Mouse (Mus musculus) stomach, postnatal 0 days (tissue): ENCODE data around the gene Epdr1. TPM values are rescaled to one million over a fixed set of nuclear protein-coding genes. Genes with fewer than 3 reads are reported as not detected.

Experiments used
- ATAC-seq: fragments of 200-750 bp; cut with Nextera tagmentation; 2 replicates; pipeline ENCODE4 v1.8.0; 2017; ENCODE audit not compliant: low FRiP score, low TSS enrichment
- DNase-seq: peaks from one replicate; pipeline ENCODE4 v3.0.0-alpha.2; 2016; ENCODE audit warnings: low spot score
- H3K27ac ChIP-seq: fragments of 300-500 bp; sonication (generic); replicated peaks from 2 replicates; pipeline ENCODE4 v1.5.1; 2014; ENCODE audit warnings: mild to moderate bottlenecking, control low read depth
- H3K27me3 ChIP-seq: fragments of 300-500 bp; sonication (generic); 2 replicates; pipeline ENCODE4 v1.6.1; 2014; ENCODE audit warnings: low read length; ENCODE audit not compliant: control insufficient read depth, insufficient read depth
- H3K36me3 ChIP-seq: fragments of 300-500 bp; sonication (generic); 2 replicates; pipeline ENCODE4 v1.6.1; 2014; ENCODE audit warnings: low read length, mixed read lengths; ENCODE audit not compliant: control insufficient read depth, insufficient read depth
- H3K4me1 ChIP-seq: fragments of 300-500 bp; sonication (generic); replicated peaks from 2 replicates; pipeline ENCODE4 v1.6.1; 2014; ENCODE audit warnings: antibody characterized with exemption; ENCODE audit not compliant: control insufficient read depth, insufficient read depth
- H3K4me2 ChIP-seq: fragments of 300-500 bp; sonication (generic); replicated peaks from 2 replicates; pipeline ENCODE4 v1.6.1; 2014; ENCODE audit warnings: low read depth, mild to moderate bottlenecking, control low read depth, moderate library complexity
- H3K4me3 ChIP-seq: fragments of 300-500 bp; sonication (generic); 2 replicates; pipeline ENCODE4 v1.5.1; 2014; ENCODE audit warnings: low read depth, low read length, control low read depth
- H3K9ac ChIP-seq: fragments of 300-500 bp; sonication (generic); 2 replicates; pipeline ENCODE4 v1.6.1; 2014; ENCODE audit warnings: mild to moderate bottlenecking, low read length, control low read depth, mixed read lengths
- H3K9me3 ChIP-seq: fragments of 300-500 bp; sonication (generic); 2 replicates; pipeline ENCODE4 v1.6.1; 2016; ENCODE audit warnings: low read length; ENCODE audit not compliant: control insufficient read depth
- CTCF ChIP-seq: IDR thresholded peaks from 2 replicates; pipeline ENCODE4 v1.5.1; 2016; ENCODE audit warnings: antibody characterized with exemption, low read depth, mild to moderate bottlenecking, moderate library complexity
- EP300 ChIP-seq: optimal IDR thresholded peaks from 2 replicates; pipeline ENCODE3; 2016; ENCODE audit warnings: antibody characterized with exemption
- WGBS: fragments of 180-500 bp; shearing (Covaris S2); extraction: QIAGEN DNeasy Blood & Tissue Kit; methylation state at CpG from one replicate; pipeline ENCODE4 v1.1.7; 2014; 5-methylcytosine and 5-hydroxymethylcytosine counted together
- polyA plus RNA-seq: library from polyadenylated mRNA; unstranded; fragments of >200 nt; fragmentation: Nextera tagmentation; extraction: Ambion mirVana; gene quantifications from 2 replicates; pipeline ENCODE4 v1.2.1, GENCODE M21; 2015

Epdr1 gene
- polyA plus RNA-seq, 1 experiment from 2014 or later: 13.6 TPM

GRCm38 (mm10) chr13:19614311-19614710, 5.4 kb downstream of the Epdr1 start:
- no peaks in the 10 kb centered on the region for H3K9me3 ChIP-seq

GRCm38 (mm10) chr13:19613426-19613825, 6.3 kb downstream of the Epdr1 start:
- Histone ChIP-seq H3K36me3 (no peaks in the 10 kb centered on the region), H3K27ac (no peak overlapping the region), H3K4me2 (no peak overlapping the region), H3K4me1 (no peaks in the 10 kb centered on the region), H3K9ac (no peak overlapping the region), H3K9me3 (no peaks in the 10 kb centered on the region), H3K27me3 (no peaks in the 10 kb centered on the region), H3K4me3 (no peak overlapping the region)
- DNase-seq: no peak
- 73% methylated on average over 1 of the region's 1 CpGs for WGBS
- ATAC-seq: no peak
- TF ChIP-seq CTCF (no peak), EP300 (no peak)

More at GRCm38 (mm10) chr13:19614311-19614710, 5.4 kb downstream of the Epdr1 start:
- H3K9ac ChIP-seq: no peak overlapping the region
- no peak for TF ChIP-seq EP300
- no peak for TF ChIP-seq CTCF
- no peak for DNase-seq
- 75% methylated on average over 1 of the region's 1 CpGs for whole genome bisulfite sequencing
- H3K4me3 ChIP-seq: no peak overlapping the region
- no peaks in the 10 kb centered on the region for H3K36me3 ChIP-seq
- ATAC-seq: no peak
- H3K4me2 ChIP-seq: no peak overlapping the region
- H3K4me1 ChIP-seq: no peaks in the 10 kb centered on the region
- no peak overlapping the region for H3K27ac ChIP-seq
- H3K27me3 ChIP-seq: no peaks in the 10 kb centered on the region

DNA sequence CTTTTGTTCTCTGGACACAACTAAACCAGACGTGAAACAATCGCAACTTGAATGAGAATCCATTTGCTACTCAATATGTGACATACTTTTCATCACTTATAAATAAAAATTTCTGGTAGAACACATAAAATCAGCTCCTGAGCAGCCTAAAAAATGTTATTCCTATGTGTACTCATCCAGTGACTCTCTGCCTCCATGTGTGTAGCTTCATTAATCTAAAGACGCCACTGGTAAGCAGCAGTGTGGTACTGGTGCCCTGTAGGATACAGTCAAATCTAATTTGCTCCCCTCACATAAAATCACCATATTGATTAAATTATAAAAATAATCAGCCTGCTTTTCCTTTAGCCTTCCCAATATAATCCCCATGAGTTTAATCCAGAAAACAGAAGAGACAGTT, 6.8 kb downstream of the Epdr1 start:
- Histone ChIP-seq H3K4me2 (no peak overlapping the region), H3K9me3 (no peaks in the 10 kb centered on the region), H3K9ac (no peak overlapping the region), H3K4me1 (no peaks in the 10 kb centered on the region), H3K4me3 (no peak overlapping the region), H3K36me3 (no peaks in the 10 kb centered on the region), H3K27ac (no peak overlapping the region), H3K27me3 (no peaks in the 10 kb centered on the region)
- ATAC-seq: no peak
- TF ChIP-seq EP300 (no peak), CTCF (no peak)
- 79% methylated on average over 3 of the region's 3 CpGs for WGBS
- DNase-seq: no peak

DNA sequence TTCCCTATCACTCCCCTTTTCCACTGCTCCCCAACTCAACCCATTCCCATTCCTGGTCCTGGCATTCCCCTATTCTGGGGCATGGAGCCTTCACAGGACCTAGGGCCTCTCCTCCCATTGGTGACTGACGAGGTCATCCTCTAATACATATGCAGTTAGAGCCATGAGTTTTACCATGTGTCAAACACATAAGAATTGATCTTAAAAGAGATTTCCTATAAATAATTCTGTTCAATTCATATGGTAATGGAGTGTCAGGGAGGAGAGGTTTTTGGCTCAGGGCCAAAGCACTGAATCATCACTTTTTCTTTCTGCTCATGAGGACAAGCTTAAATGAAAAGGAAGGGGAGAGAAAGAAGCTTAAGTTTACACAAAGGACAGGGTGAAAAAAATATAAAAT, 7.4 kb downstream of the Epdr1 start:
- Histone ChIP-seq H3K4me3 (no peak overlapping the region), H3K4me2 (no peak overlapping the region), H3K9me3 (no peaks in the 10 kb centered on the region), H3K27me3 (no peaks in the 10 kb centered on the region), H3K9ac (no peak overlapping the region), H3K4me1 (no peaks in the 10 kb centered on the region), H3K36me3 (no peaks in the 10 kb centered on the region), H3K27ac (no peak overlapping the region)
- WGBS: 76% methylated on average over 1 of the region's 1 CpGs
- ATAC-seq (no peak), DNase-seq (no peak)
- TF ChIP-seq EP300 (no peak), CTCF (no peak)

DNA sequence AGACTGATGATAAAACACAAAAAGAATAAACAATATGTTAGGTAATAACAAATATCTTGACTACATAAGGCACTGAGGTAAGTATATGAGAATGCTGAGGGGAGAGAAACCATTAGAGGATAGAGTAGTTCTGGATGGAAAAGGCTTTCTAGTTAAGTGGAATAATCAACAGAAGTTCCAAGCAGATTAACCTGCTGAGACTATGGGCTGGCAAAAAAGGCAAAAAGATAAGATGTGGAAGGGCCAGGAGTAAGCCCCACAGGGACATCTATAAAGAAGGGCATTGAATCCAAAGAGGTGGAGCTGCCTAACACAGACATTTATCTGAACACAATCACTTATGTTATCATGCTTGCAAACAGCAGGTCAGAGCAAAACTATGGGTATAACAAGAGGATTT, 11.6 kb downstream of the Epdr1 start:
- Histone ChIP-seq H3K9ac (no peak overlapping the region), H3K4me1 (no peaks in the 10 kb centered on the region), H3K27me3 (no peaks in the 10 kb centered on the region), H3K27ac (no peak overlapping the region), H3K36me3 (no peaks in the 10 kb centered on the region), H3K4me3 (no peak overlapping the region), H3K4me2 (no peak overlapping the region), H3K9me3 (no peaks in the 10 kb centered on the region)
- DNase-seq: no peak
- TF ChIP-seq CTCF (no peak), EP300 (no peak)
- ATAC-seq: no peak

DNA sequence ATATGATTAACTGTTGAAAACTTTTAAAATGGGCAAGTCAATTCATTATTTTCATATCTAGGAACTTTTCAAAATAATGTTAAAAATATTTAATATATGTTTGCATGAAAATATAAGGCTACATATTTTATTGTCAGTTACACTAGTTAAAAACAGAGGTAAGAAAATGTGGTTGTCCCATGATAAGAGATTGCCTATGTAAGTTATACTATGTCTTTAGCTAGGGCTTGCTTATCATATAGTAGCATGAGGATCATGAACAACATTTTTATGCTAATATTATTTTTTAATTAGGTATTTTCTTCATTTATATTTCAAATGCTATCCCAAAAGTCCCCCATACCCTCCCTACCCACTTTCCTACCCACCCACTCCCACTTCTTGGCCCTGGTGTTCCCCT, 14.8 kb downstream of the Epdr1 start:
- H3K4me1 ChIP-seq: no peaks in the 10 kb centered on the region; the same call in 1 of the 2 replicates
- no peak for TF ChIP-seq EP300
- no peak for TF ChIP-seq CTCF
- H3K9me3 ChIP-seq: no peaks in the 10 kb centered on the region
- DNase-seq (no peak), ATAC-seq (no peak)
- H3K4me3 ChIP-seq: no peak overlapping the region
- H3K36me3 ChIP-seq: no peaks in the 10 kb centered on the region
- H3K4me2 ChIP-seq: no peak overlapping the region
- H3K9ac ChIP-seq: no peak overlapping the region
- H3K27me3 ChIP-seq: no peaks in the 10 kb centered on the region
- no peak overlapping the region for H3K27ac ChIP-seq
